Comparison of ENCODE assay signal across 8 mouse cellular contexts in genomic region chr12:100725458-100725786, GRCm38 (mm10). TPM values are rescaled to one million over a fixed set of nuclear protein-coding genes. Genes with fewer than 3 reads are reported as not detected.
DNase-seq lines count a peak whose midpoint lies in the region; ATAC-seq and TF ChIP-seq lines count a peak whose summit lies in the region.

No protein-coding gene starts in this region.

- ATAC-seq in heart, embryonic 14.5 days (ENCODE audit: insufficient number of reproducible peaks, insufficient read depth, low FRiP score, low read depth) = no peak
- ATAC-seq in erythroid progenitor cell, adult 5-6 weeks (replicated peaks; ENCODE audit: low FRiP score, poor library complexity, severe bottlenecking) = no peak

- H3K27me3 ChIP-seq in heart, embryonic 14.5 days (ENCODE audit: control insufficient read depth, insufficient read depth, low read length) = no peaks in the 10 kb centered on the region
- no peaks in the 10 kb centered on the region for H3K27me3 ChIP-seq in hindbrain, embryonic 10.5 days (ENCODE audit: insufficient read depth, poor library complexity, severe bottlenecking)
- no peaks in the 10 kb centered on the region for H3K27me3 ChIP-seq in midbrain, embryonic 10.5 days (ENCODE audit: low read depth, poor library complexity, severe bottlenecking)

- H3K27ac ChIP-seq in heart, embryonic 14.5 days (replicated peaks in 1 of 2; ENCODE audit: control insufficient read depth in 1 of 2, insufficient read depth in 1 of 2, low read depth in 2 of 2, low read length in 2 of 2) = no peak overlapping the region
- no peak overlapping the region for H3K27ac ChIP-seq in ES-E14 (ENCODE audit: insufficient read depth, low read depth, low read length, poor library complexity, severe bottlenecking)
- H3K27ac ChIP-seq in hindbrain, embryonic 10.5 days = peak overlapping the region; percentile 94
- peak overlapping the region; percentile 92 for H3K27ac ChIP-seq in midbrain, embryonic 10.5 days (replicated peaks)

- no peaks in the 10 kb centered on the region for H3K36me3 ChIP-seq in heart, embryonic 14.5 days (ENCODE audit: control insufficient read depth, insufficient read depth, low read length)
- no peaks in the 10 kb centered on the region for H3K36me3 ChIP-seq in ES-E14 (ENCODE audit: control insufficient read depth, insufficient read depth, low read length, poor library complexity, severe bottlenecking)
- no peaks in the 10 kb centered on the region for H3K36me3 ChIP-seq in hindbrain, embryonic 10.5 days
- no peaks in the 10 kb centered on the region for H3K36me3 ChIP-seq in midbrain, embryonic 10.5 days

- peaks cover 0 to 10% of the 10 kb centered on the region in 2 experiments; a peak in 3 of 4 replicates for H3K4me1 ChIP-seq in heart, embryonic 14.5 days (ENCODE audit: control insufficient read depth in 2 of 2, insufficient read depth in 2 of 2, low read length in 2 of 2)
- H3K4me1 ChIP-seq in ES-E14 (ENCODE audit: control insufficient read depth in 2 of 2, insufficient read depth in 2 of 2, low read length in 2 of 2, poor library complexity in 1 of 2) = peaks cover 2 to 6% of the 10 kb centered on the region in 2 experiments; a peak in 3 of 4 replicates
- H3K4me1 ChIP-seq in hindbrain, embryonic 10.5 days (replicated peaks) = peaks cover 18% of the 10 kb centered on the region
- H3K4me1 ChIP-seq in midbrain, embryonic 10.5 days = peaks cover 16% of the 10 kb centered on the region

- DNase-seq in heart, adult 8-10 months (ENCODE audit: low spot score) = no peak
- no peak for DNase-seq in ES-E14 (ENCODE audit: low read depth, low spot score)
- no peak for DNase-seq in hindbrain, embryonic 10.5 days (ENCODE audit: low spot score)
- no peak for DNase-seq in midbrain, embryonic 10.5 days (ENCODE audit: low spot score)
- DNase-seq in adrenal gland, postnatal 14 days = no peak
- no peak for DNase-seq in gastrocnemius, adult 18-20 months (ENCODE audit: low spot score)

- WGBS in heart, embryonic 14.5 days = 6% methylated on average over 17 of the region's 17 CpGs
- 7% methylated on average over 17 of the region's 17 CpGs for WGBS in hindbrain, embryonic 10.5 days
- 7% methylated on average over 17 of the region's 17 CpGs for whole genome bisulfite sequencing in midbrain, embryonic 10.5 days

- H3K9ac ChIP-seq in heart, embryonic 14.5 days (ENCODE audit: low read length) = no peak overlapping the region
- H3K9ac ChIP-seq in ES-E14 (ENCODE audit: insufficient read depth, low read depth, low read length, poor library complexity, severe bottlenecking) = peak overlapping the region; percentile 7; the same call in 1 of the 2 replicates

- H3K9me3 ChIP-seq in heart, embryonic 14.5 days (ENCODE audit: control insufficient read depth, low read length) = no peaks in the 10 kb centered on the region
- no peaks in the 10 kb centered on the region for H3K9me3 ChIP-seq in ES-E14 (ENCODE audit: control insufficient read depth, insufficient read depth, low read depth, low read length)
- H3K9me3 ChIP-seq in hindbrain, embryonic 10.5 days = no peaks in the 10 kb centered on the region
- H3K9me3 ChIP-seq in midbrain, embryonic 10.5 days (replicated peaks) = 0 out of 2 replicates have a peak, but pooled peaks cover 2% of the 10 kb centered on the region

- H3K4me3 ChIP-seq in heart, embryonic 14.5 days (ENCODE audit: control insufficient read depth in 1 of 2, insufficient read depth in 1 of 2, low read depth in 1 of 2, low read length in 2 of 2) = peak overlapping the region; percentile 54 to 95
- H3K4me3 ChIP-seq in ES-E14 (ENCODE audit: insufficient read depth in 1 of 2, low read depth in 1 of 2, low read length in 2 of 2, poor library complexity in 1 of 2, severe bottlenecking in 1 of 2) = peak overlapping the region in 1 of 2 experiments; percentile 37; a peak in 2 of 4 replicates
- H3K4me3 ChIP-seq in hindbrain, embryonic 10.5 days = peak overlapping the region; percentile 76
- H3K4me3 ChIP-seq in midbrain, embryonic 10.5 days = peak overlapping the region; percentile 73

- H3K4me2 ChIP-seq in heart, embryonic 14.5 days (ENCODE audit: low read length) = peak overlapping the region; percentile 75

- in situ Hi-C loops in ES-E14 (cut with MboI; ENCODE audit: low sequenced_read_pairs in 2 of 2, unreplicated experiment in 2 of 2) = no loop called here

TF ChIP-seq in ES-E14, 5 proteins besides CTCF, POLR2A, EP300 and RAD21:
- peak; percentile 85 for TF ChIP-seq CHD2 (IDR thresholded peaks at IDR 0.05; ENCODE audit: low read depth, low read length)
- TF ChIP-seq HCFC1 (IDR thresholded peaks at IDR 0.05; ENCODE audit: borderline replicate concordance, insufficient read depth, low read length) = no peak
TF ChIP-seq in ES-E14: peak in this region for 1.

RNA-seq across cellular contexts. Expression of gene Rps6ka5, which starts 1.4 kb away (rescaled TPM):
- polyA plus RNA-seq in heart, embryonic 14.5 days (2014; fragmentation: Nextera tagmentation; extraction: Ambion mirVana) = 5.6 and 5.8 TPM in 2 replicates
- 10 to 100 TPM in 3 of 4 experiments, 1 to 10 TPM in 1; 9.9 to 14.3 (median 12.0) TPM for total RNA-seq in heart, adult 8-10 months (2022)
- total RNA-seq in ES-E14 (2012; rRNA removed) = 5.5 and 6.0 TPM in 2 replicates
- polyA plus RNA-seq in hindbrain, embryonic 10.5 days (2016; fragmentation: Nextera tagmentation; extraction: Ambion mirVana) = 2.6 and 2.8 TPM in 2 replicates
- 2.4 and 2.9 TPM in 2 replicates for polyA plus RNA-seq in midbrain, embryonic 10.5 days (2016; fragmentation: Nextera tagmentation; extraction: Ambion mirVana)
- total RNA-seq in erythroid progenitor cell, adult 5-6 weeks (2015; ENCODE audit: low replicate concordance) = 18.0 and 22.2 TPM in 2 replicates
- total RNA-seq in erythroid progenitor cell, adult 5-6 weeks (2017; ENCODE audit: low replicate concordance) = 21.6 and 21.8 TPM in 2 replicates
- total RNA-seq in adrenal gland, postnatal 14 days (2021) = 11.2 and 12.6 TPM in 2 replicates
- total RNA-seq in gastrocnemius, adult 18-20 months (2021) = 10 to 100 TPM; 12.0 to 12.2 TPM

RNA-seq across cellular contexts. Expression of gene Dglucy, which starts 53.4 kb away (rescaled TPM):
- 4.8 and 5.9 TPM in 2 replicates for polyA plus RNA-seq in heart, embryonic 14.5 days (2014; fragmentation: Nextera tagmentation; extraction: Ambion mirVana)
- 10 to 100 TPM; 62.3 to 89.3 (median 69.4) TPM for total RNA-seq in heart, adult 8-10 months (2022)
- 6.2 and 20.9 TPM in 2 replicates for total RNA-seq in ES-E14 (2012; rRNA removed)
- polyA plus RNA-seq in hindbrain, embryonic 10.5 days (2016; fragmentation: Nextera tagmentation; extraction: Ambion mirVana) = 0.27 and 0.44 TPM in 2 replicates
- 0.06 and 0.10 TPM in 2 replicates for polyA plus RNA-seq in midbrain, embryonic 10.5 days (2016; fragmentation: Nextera tagmentation; extraction: Ambion mirVana)
- 0.42 and 1.1 TPM in 2 replicates for total RNA-seq in erythroid progenitor cell, adult 5-6 weeks (2015; ENCODE audit: low replicate concordance)
- total RNA-seq in erythroid progenitor cell, adult 5-6 weeks (2017; ENCODE audit: low replicate concordance) = 5.1 TPM in 1 of 2 replicates, not detected in the other
- total RNA-seq in adrenal gland, postnatal 14 days (2021) = 11.3 and 13.1 TPM in 2 replicates
- total RNA-seq in gastrocnemius, adult 18-20 months (2021) = 10 to 100 TPM; 30.5 to 32.2 TPM

Comparison
In these comparisons a context has a peak if more than half of its experiments do, and no peak if none do; other contexts are left out.
1. H3K27ac ChIP-seq: peak in hindbrain, embryonic 10.5 days (single experiment) and midbrain, embryonic 10.5 days (single experiment); none in heart, embryonic 14.5 days (0 of 2) and ES-E14 (single experiment).